10 mouse cellular contexts compared by ENCODE assay signal in genomic region chr5:115373441-115374203, GRCm38 (mm10). TPM values are rescaled to one million over a fixed set of nuclear protein-coding genes. Genes with fewer than 3 reads are reported as not detected.
DNase-seq lines count a peak whose midpoint lies in the region; ATAC-seq and TF ChIP-seq lines count a peak whose summit lies in the region.
"Had no signal": no experiment of that assay in that cellular context is flagged by ENCODE, and none has a peak within 500 bp of the region (broad histone marks: within the 10 kb centered on the region; RNA-seq: fewer than 3 reads in every experiment).

No protein-coding gene starts in this region.

- H3K4me3 ChIP-seq in heart, postnatal 0 days (ENCODE audit: low read depth, low read length) = peak overlapping the region; percentile 27
- H3K4me3 ChIP-seq in hindbrain, embryonic 15.5 days = peak overlapping the region; percentile 31
- peak overlapping the region; percentile 11; the same call in 1 of the 2 replicates for H3K4me3 ChIP-seq in neural tube, embryonic 12.5 days

- H3K36me3 ChIP-seq in heart, postnatal 0 days (replicated peaks; ENCODE audit: control insufficient read depth, insufficient read depth, low read length) = no peaks in the 10 kb centered on the region
- H3K36me3 ChIP-seq in hindbrain, embryonic 15.5 days = no peaks in the 10 kb centered on the region
- H3K36me3 ChIP-seq in neural tube, embryonic 12.5 days = no peaks in the 10 kb centered on the region
- H3K36me3 ChIP-seq: G1E had no signal

- no peak for TF ChIP-seq CTCF in heart, postnatal 0 days (IDR thresholded peaks at IDR 0.05; ENCODE audit: low read depth)
- no peak for TF ChIP-seq CTCF in brain, embryonic 14.5 days (IDR thresholded peaks at IDR 0.05; ENCODE audit: borderline replicate concordance, extremely low read depth, insufficient read depth, insufficient read length)

- WGBS in heart, postnatal 0 days = 27% methylated on average over 26 of the region's 26 CpGs
- 6% methylated on average over 26 of the region's 26 CpGs for WGBS in hindbrain, embryonic 15.5 days
- WGBS in neural tube, embryonic 12.5 days = 10% methylated on average over 26 of the region's 26 CpGs

- H3K27ac ChIP-seq in heart, postnatal 0 days (ENCODE audit: low read depth) = no peak overlapping the region
- 0 out of 2 replicates have a peak overlapping the region, but pooled peaks have one; percentile 35 for H3K27ac ChIP-seq in hindbrain, embryonic 15.5 days (replicated peaks)
- H3K27ac ChIP-seq in neural tube, embryonic 12.5 days = 0 out of 2 replicates have a peak overlapping the region, but pooled peaks have one; percentile 51

- TF ChIP-seq POLR2A in brain, embryonic 14.5 days (IDR thresholded peaks at IDR 0.05; ENCODE audit: borderline replicate concordance, extremely low read depth, insufficient read depth, insufficient read length, poor library complexity, severe bottlenecking) = no peak

- no peak for ATAC-seq in heart, postnatal 0 days (ENCODE audit: insufficient read depth, low read depth)
- ATAC-seq in hindbrain, embryonic 15.5 days (ENCODE audit: low FRiP score, low read depth) = peak; percentile 54
- ATAC-seq in neural tube, embryonic 12.5 days (ENCODE audit: low FRiP score, low read depth) = peak; percentile 82

- no peaks in the 10 kb centered on the region for H3K9me3 ChIP-seq in heart, postnatal 0 days (replicated peaks; ENCODE audit: control insufficient read depth, low read length)
- H3K9me3 ChIP-seq in hindbrain, embryonic 15.5 days = no peaks in the 10 kb centered on the region
- H3K9me3 ChIP-seq in neural tube, embryonic 12.5 days = no peaks in the 10 kb centered on the region
- H3K9me3 ChIP-seq: G1E had no signal

- 0 out of 2 replicates have a peak overlapping the region, but pooled peaks have one; percentile 24 for H3K9ac ChIP-seq in heart, postnatal 0 days (replicated peaks; ENCODE audit: low read depth, low read length)
- peak overlapping the region; percentile 11; the same call in 1 of the 2 replicates for H3K9ac ChIP-seq in hindbrain, embryonic 15.5 days
- H3K9ac ChIP-seq in neural tube, embryonic 12.5 days = peak overlapping the region; percentile 48; the same call in 1 of the 2 replicates

- DNase-seq in heart, postnatal 0 days (ENCODE audit: low spot score) = no peak
- DNase-seq in heart, adult 18-20 months = no peak
- DNase-seq in brain, embryonic 14.5 days (ENCODE audit: low read depth) = peak; percentile 96
- DNase-seq in adrenal gland, postnatal 25 days = no peak
- DNase-seq in urinary bladder, adult 2 months (ENCODE audit: low spot score) = no peak
- no peak for DNase-seq in adipocyte (ENCODE audit: low spot score)

- H3K27me3 ChIP-seq in heart, postnatal 0 days (ENCODE audit: control insufficient read depth, insufficient read depth, low read length) = peaks cover 7% of the 10 kb centered on the region; the same call in 1 of the 2 replicates
- no peaks in the 10 kb centered on the region for H3K27me3 ChIP-seq in hindbrain, embryonic 15.5 days
- H3K27me3 ChIP-seq in neural tube, embryonic 12.5 days (replicated peaks) = no peaks in the 10 kb centered on the region

- no peaks in the 10 kb centered on the region for H3K4me1 ChIP-seq in heart, postnatal 0 days (ENCODE audit: control insufficient read depth, insufficient read depth)
- H3K4me1 ChIP-seq in hindbrain, embryonic 15.5 days (replicated peaks) = peaks cover 5% of the 10 kb centered on the region
- peaks cover 11% of the 10 kb centered on the region; the same call in 1 of the 2 replicates for H3K4me1 ChIP-seq in neural tube, embryonic 12.5 days

- TF ChIP-seq EP300 in heart, postnatal 0 days (IDR thresholded peaks at IDR 0.05; ENCODE audit: low read depth) = no peak

- peak overlapping the region; percentile 56 for H3K4me2 ChIP-seq in heart, postnatal 0 days (ENCODE audit: low read depth, low read length)
- peak overlapping the region; percentile 69 for H3K4me2 ChIP-seq in hindbrain, embryonic 15.5 days
- H3K4me2 ChIP-seq in neural tube, embryonic 12.5 days (replicated peaks) = peak overlapping the region; percentile 62

RNA-seq across cellular contexts. Expression of gene Cox6a1, which starts 24.8 kb away (rescaled TPM):
- total RNA-seq in heart, postnatal 0 days (2014; rRNA removed; ENCODE audit: low replicate concordance) = 1,673 and 1,690 TPM in 2 replicates
- 2,126 and 2,128 TPM in 2 replicates for polyA plus RNA-seq in heart, postnatal 0 days (2015; fragmentation: Nextera tagmentation; extraction: Ambion mirVana)
- 100 to 1,000 TPM; 273 to 280 TPM for total RNA-seq in heart, adult 18-20 months (2021)
- 1,091 and 1,648 TPM in 2 replicates for polyA plus RNA-seq in brain, embryonic 14.5 days (2012; rRNA removed)
- 1,223 and 1,255 TPM in 2 replicates for polyA plus RNA-seq in hindbrain, embryonic 15.5 days (2015; fragmentation: Nextera tagmentation; extraction: Ambion mirVana)
- 884 and 947 TPM in 2 replicates for polyA plus RNA-seq in neural tube, embryonic 12.5 days (2016; fragmentation: Nextera tagmentation; extraction: Ambion mirVana)
- total RNA-seq in adrenal gland, postnatal 25 days (2021) = 1,153 and 1,399 TPM in 2 replicates
- polyA plus RNA-seq in urinary bladder, adult 2 months (2012; rRNA removed) = 940 and 1,078 TPM in 2 replicates

RNA-seq across cellular contexts. Expression of gene Triap1, which starts 32.6 kb away (rescaled TPM):
- total RNA-seq in heart, postnatal 0 days (2014; rRNA removed; ENCODE audit: low replicate concordance) = 13.0 and 27.2 TPM in 2 replicates
- polyA plus RNA-seq in heart, postnatal 0 days (2015; fragmentation: Nextera tagmentation; extraction: Ambion mirVana) = 39.2 and 42.3 TPM in 2 replicates
- total RNA-seq in heart, adult 18-20 months (2021) = 10 to 100 TPM; 26.9 to 28.4 TPM
- polyA plus RNA-seq in brain, embryonic 14.5 days (2012; rRNA removed) = 25.6 and 30.3 TPM in 2 replicates
- 51.0 and 53.7 TPM in 2 replicates for polyA plus RNA-seq in hindbrain, embryonic 15.5 days (2015; fragmentation: Nextera tagmentation; extraction: Ambion mirVana)
- polyA plus RNA-seq in neural tube, embryonic 12.5 days (2016; fragmentation: Nextera tagmentation; extraction: Ambion mirVana) = 52.2 and 54.8 TPM in 2 replicates
- total RNA-seq in adrenal gland, postnatal 25 days (2021) = 37.6 and 47.5 TPM in 2 replicates
- polyA plus RNA-seq in urinary bladder, adult 2 months (2012; rRNA removed) = 47.5 and 63.9 TPM in 2 replicates

RNA-seq across cellular contexts. Expression of gene Gatc, which starts 32.6 kb away (rescaled TPM):
- 10.4 and 19.4 TPM in 2 replicates for total RNA-seq in heart, postnatal 0 days (2014; rRNA removed; ENCODE audit: low replicate concordance)
- 14.8 and 15.1 TPM in 2 replicates for polyA plus RNA-seq in heart, postnatal 0 days (2015; fragmentation: Nextera tagmentation; extraction: Ambion mirVana)
- 10 to 100 TPM; 17.2 to 18.0 TPM for total RNA-seq in heart, adult 18-20 months (2021)
- 26.7 and 36.9 TPM in 2 replicates for polyA plus RNA-seq in brain, embryonic 14.5 days (2012; rRNA removed)
- polyA plus RNA-seq in hindbrain, embryonic 15.5 days (2015; fragmentation: Nextera tagmentation; extraction: Ambion mirVana) = 32.3 and 45.2 TPM in 2 replicates
- 31.2 and 35.3 TPM in 2 replicates for polyA plus RNA-seq in neural tube, embryonic 12.5 days (2016; fragmentation: Nextera tagmentation; extraction: Ambion mirVana)
- total RNA-seq in adrenal gland, postnatal 25 days (2021) = 21.6 and 22.9 TPM in 2 replicates
- polyA plus RNA-seq in urinary bladder, adult 2 months (2012; rRNA removed) = 13.6 and 18.0 TPM in 2 replicates

RNA-seq across cellular contexts. Expression of gene Srsf9, which starts 46.6 kb away (rescaled TPM):
- 21.3 and 41.1 TPM in 2 replicates for total RNA-seq in heart, postnatal 0 days (2014; rRNA removed; ENCODE audit: low replicate concordance)
- polyA plus RNA-seq in heart, postnatal 0 days (2015; fragmentation: Nextera tagmentation; extraction: Ambion mirVana) = 62.9 and 67.5 TPM in 2 replicates
- 10 to 100 TPM; 18.2 to 19.2 TPM for total RNA-seq in heart, adult 18-20 months (2021)
- polyA plus RNA-seq in brain, embryonic 14.5 days (2012; rRNA removed) = 91.9 and 105 TPM in 2 replicates
- polyA plus RNA-seq in hindbrain, embryonic 15.5 days (2015; fragmentation: Nextera tagmentation; extraction: Ambion mirVana) = 142 and 146 TPM in 2 replicates
- 314 and 343 TPM in 2 replicates for polyA plus RNA-seq in neural tube, embryonic 12.5 days (2016; fragmentation: Nextera tagmentation; extraction: Ambion mirVana)
- 74.5 and 77.0 TPM in 2 replicates for total RNA-seq in adrenal gland, postnatal 25 days (2021)
- 56.7 and 60.4 TPM in 2 replicates for polyA plus RNA-seq in urinary bladder, adult 2 months (2012; rRNA removed)

RNA-seq across cellular contexts. Expression of gene Msi1, which starts 55.8 kb away (rescaled TPM):
- 2.5 and 5.6 TPM in 2 replicates for total RNA-seq in heart, postnatal 0 days (2014; rRNA removed; ENCODE audit: low replicate concordance)
- 0.99 and 1.1 TPM in 2 replicates for polyA plus RNA-seq in heart, postnatal 0 days (2015; fragmentation: Nextera tagmentation; extraction: Ambion mirVana)
- under 1 TPM; 0.40 to 0.67 TPM for total RNA-seq in heart, adult 18-20 months (2021)
- 232 and 238 TPM in 2 replicates for polyA plus RNA-seq in brain, embryonic 14.5 days (2012; rRNA removed)
- polyA plus RNA-seq in hindbrain, embryonic 15.5 days (2015; fragmentation: Nextera tagmentation; extraction: Ambion mirVana) = 59.9 and 60.3 TPM in 2 replicates
- 122 and 129 TPM in 2 replicates for polyA plus RNA-seq in neural tube, embryonic 12.5 days (2016; fragmentation: Nextera tagmentation; extraction: Ambion mirVana)
- total RNA-seq in adrenal gland, postnatal 25 days (2021) = 15.3 and 20.8 TPM in 2 replicates
- polyA plus RNA-seq in urinary bladder, adult 2 months (2012; rRNA removed) = 1.7 and 3.0 TPM in 2 replicates
- total RNA-seq: neutrophil, adult 5-6 weeks had no signal
